Mouse (Mus musculus) lung, adult 2 months (tissue): Measurements from ENCODE around the gene Itga7.

Source experiments
- CTCF ChIP-seq: fragments of 200-500 bp; IDR thresholded peaks from 2 replicates; pipeline ENCODE4 v1.5.1; 2011; ENCODE audit warnings: mild to moderate bottlenecking, low read length, control low read depth; ENCODE audit not compliant: insufficient read depth
- POLR2A ChIP-seq: fragments of 200-500 bp; IDR thresholded peaks from 2 replicates; pipeline ENCODE4 v1.6.1; 2011; ENCODE audit warnings: low read depth, mild to moderate bottlenecking, control low read depth, low read length, borderline replicate concordance; ENCODE audit errors: extremely low read depth

GRCm38 (mm10) chr10:128901409-128901808 lies 32.2 kb upstream of the Itga7 start:
- no peak for TF ChIP-seq POLR2A
- TF ChIP-seq CTCF: no peak
